16 mouse cellular contexts compared by ENCODE assay signal in the genomic region with DNA sequence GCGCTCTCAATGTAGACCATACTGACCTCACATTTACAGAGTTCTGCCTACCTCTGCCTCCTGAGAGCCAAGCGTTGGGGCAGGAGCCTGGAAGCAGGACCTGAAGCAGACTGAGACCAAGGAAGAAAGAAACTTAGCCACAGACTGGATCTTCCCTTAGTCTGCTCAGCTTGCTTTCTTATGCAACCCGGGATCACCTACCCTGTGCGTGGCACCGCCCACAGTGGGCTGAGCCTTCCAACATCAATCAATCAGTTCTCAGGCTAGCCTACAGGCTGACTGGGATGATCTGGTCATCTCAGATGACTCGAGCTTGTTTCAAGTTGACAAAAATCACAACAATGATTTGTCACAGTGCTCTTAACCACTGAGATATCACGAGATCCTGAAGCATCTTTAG. TPM values are rescaled to one million over a fixed set of nuclear protein-coding genes. Genes with fewer than 3 reads are reported as not detected.
DNase-seq lines count a peak whose midpoint lies in the region; ATAC-seq lines count a peak whose summit lies in the region.
"Had no signal": no experiment of that assay in that cellular context is flagged by ENCODE, and none has a peak within 500 bp of the region (broad histone marks: within the 10 kb centered on the region; RNA-seq: fewer than 3 reads in every experiment).

No protein-coding gene starts in this region.

- H3K9me3 ChIP-seq in intestine, embryonic 15.5 days, result no peaks in the 10 kb centered on the region
- no peaks in the 10 kb centered on the region for H3K9me3 ChIP-seq in hindbrain, embryonic 10.5 days
- H3K9me3 ChIP-seq: hindbrain, embryonic 15.5 days; limb, embryonic 13.5 days; midbrain, embryonic 12.5 days had no signal

- 49% methylated on average over 7 of the region's 7 CpGs for WGBS in intestine, embryonic 15.5 days
- WGBS in hindbrain, embryonic 10.5 days, result 40% methylated on average over 7 of the region's 7 CpGs

- H3K27me3 ChIP-seq in intestine, embryonic 15.5 days (replicated peaks), result no peaks in the 10 kb centered on the region
- peaks cover 12% of the 10 kb centered on the region; the same call in 1 of the 2 replicates for H3K27me3 ChIP-seq in hindbrain, embryonic 10.5 days (ENCODE audit: insufficient read depth, poor library complexity, severe bottlenecking)
- H3K27me3 ChIP-seq: hindbrain, embryonic 15.5 days had no signal

- peak; percentile 64 for DNase-seq in lung, postnatal 36 days
- DNase-seq in lung, adult 18-20 months, result no peak
- peak; percentile 72 for DNase-seq in CD4-positive helper T cell, adult 2 months (ENCODE audit: low read depth, low spot score)
- DNase-seq in MN1 (ENCODE audit: low spot score), result peak; percentile 91
- no peak for DNase-seq in testis, postnatal 10 days (ENCODE audit: low spot score)
- no peak for DNase-seq in frontal cortex, postnatal 10 days (ENCODE audit: low spot score in 2 of 2)
- no peak for DNase-seq in hindbrain, embryonic 10.5 days (ENCODE audit: low spot score)
- DNase-seq: gastrocnemius, postnatal 10 days; lung, adult 2 months had no signal

- H3K4me1 ChIP-seq in intestine, embryonic 15.5 days (replicated peaks), result 0 out of 2 replicates have a peak, but pooled peaks cover 2% of the 10 kb centered on the region
- H3K4me1 ChIP-seq in hindbrain, embryonic 10.5 days (replicated peaks), result peaks cover 25% of the 10 kb centered on the region

- no peak overlapping the region for H3K4me3 ChIP-seq in intestine, embryonic 15.5 days (replicated peaks)
- no peak overlapping the region for H3K4me3 ChIP-seq in hindbrain, embryonic 10.5 days
- H3K4me3 ChIP-seq: hindbrain, embryonic 15.5 days; limb, embryonic 13.5 days; midbrain, embryonic 12.5 days had no signal

- no peak overlapping the region for H3K27ac ChIP-seq in intestine, embryonic 15.5 days
- no peak overlapping the region for H3K27ac ChIP-seq in hindbrain, embryonic 10.5 days
- H3K27ac ChIP-seq: hindbrain, embryonic 15.5 days; limb, embryonic 13.5 days; macrophage; midbrain, embryonic 12.5 days; stomach, postnatal 0 days had no signal

- no peak overlapping the region for H3K9ac ChIP-seq in intestine, embryonic 15.5 days
- H3K9ac ChIP-seq: hindbrain, embryonic 15.5 days; limb, embryonic 13.5 days; midbrain, embryonic 12.5 days had no signal

- 0 out of 2 replicates have a peak overlapping the region, but pooled peaks have one; percentile 52 for H3K4me2 ChIP-seq in intestine, embryonic 15.5 days (replicated peaks)
- H3K4me2 ChIP-seq: hindbrain, embryonic 15.5 days; limb, embryonic 13.5 days; midbrain, embryonic 12.5 days had no signal

- H3K36me3 ChIP-seq in intestine, embryonic 15.5 days, result no peaks in the 10 kb centered on the region
- H3K36me3 ChIP-seq in hindbrain, embryonic 10.5 days, result no peaks in the 10 kb centered on the region
- H3K36me3 ChIP-seq: G1E; hindbrain, embryonic 15.5 days; limb, embryonic 13.5 days; midbrain, embryonic 12.5 days had no signal

- ATAC-seq in intestine, embryonic 15.5 days, result no peak

RNA-seq across cellular contexts. Expression of a gene that starts 7.5 kb away (rescaled TPM):
- polyA plus RNA-seq in intestine, embryonic 15.5 days (2015; fragmentation: Nextera tagmentation; extraction: Ambion mirVana), result 4.4 and 5.0 TPM in 2 replicates
- 9.5 and 10.0 TPM in 2 replicates for polyA plus RNA-seq in hindbrain, embryonic 10.5 days (2016; fragmentation: Nextera tagmentation; extraction: Ambion mirVana)
- polyA plus RNA-seq: G1E had no signal

RNA-seq across cellular contexts. Expression of a gene that starts 24.9 kb away (rescaled TPM):
- 4.2 and 4.3 TPM in 2 replicates for polyA plus RNA-seq in intestine, embryonic 15.5 days (2015; fragmentation: Nextera tagmentation; extraction: Ambion mirVana)
- 0.05 and 0.11 TPM in 2 replicates for polyA plus RNA-seq in hindbrain, embryonic 10.5 days (2016; fragmentation: Nextera tagmentation; extraction: Ambion mirVana)

Comparison
In these comparisons a context has a peak if more than half of its experiments do, and no peak if none do; other contexts are left out.
1. DNase-seq: peak in lung, postnatal 36 days (single experiment), CD4-positive helper T cell, adult 2 months (single experiment) and MN1 (single experiment); none in lung, adult 18-20 months (0 of 2), testis, postnatal 10 days (single experiment), frontal cortex, postnatal 10 days (0 of 2) and hindbrain, embryonic 10.5 days (single experiment).